In the genomic region with DNA sequence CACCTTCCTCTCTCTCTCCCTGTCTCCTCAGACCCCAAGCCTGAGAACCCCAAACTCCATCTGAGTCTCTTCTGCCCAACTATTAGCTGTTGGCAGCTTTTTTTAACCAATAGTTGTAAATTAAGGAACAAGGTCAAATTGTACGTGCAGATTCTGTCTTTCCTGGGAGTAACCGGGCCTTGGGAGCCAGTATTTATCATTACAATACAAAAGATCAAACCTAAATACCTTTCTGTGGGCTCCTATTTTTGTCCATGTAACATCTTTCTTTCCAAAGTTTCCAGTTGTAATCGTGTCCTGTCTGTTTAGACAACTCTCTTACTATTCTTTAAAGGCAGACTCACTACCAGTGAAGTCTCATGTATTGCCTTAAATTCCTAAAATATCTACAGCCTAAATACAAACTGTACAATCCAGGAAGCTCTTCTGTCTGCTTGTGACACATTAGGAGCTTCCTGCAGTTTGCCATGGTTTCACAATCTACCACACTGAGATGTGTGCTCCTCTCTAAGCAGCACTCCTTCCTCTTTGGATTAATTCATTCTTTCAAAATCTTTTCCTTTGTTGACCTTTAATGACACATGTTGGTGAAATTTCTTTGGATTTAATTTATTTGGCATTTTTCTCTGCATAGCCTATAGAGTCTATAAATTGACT, we compare ENCODE assay signal across 1 mouse cellular context.
TF ChIP-seq lines count a peak whose summit lies in the region.

No protein-coding gene starts in this region.

TF ChIP-seq in ES-E14, 5 proteins besides CTCF, POLR2A, EP300 and RAD21 (continued from another document):
- no peak for TF ChIP-seq MAFK (IDR thresholded peaks at IDR 0.05; ENCODE audit: insufficient read depth, low read depth, low read length)
